Mouse (Mus musculus) adrenal gland (tissue): ENCODE results near the gene Rrp1.
"Not testable (repeated sequence)": the region's sequence is repeated elsewhere in the genome, so short reads cannot be mapped to it uniquely, and the experiment has no call there.

ENCODE experiments used
- intact Hi-C: fragments of 180-260 bp; cut with DNase I; formaldehyde crosslinking; loops from one replicate; pipeline ENCODE4 v1.15.1; 2025

The Rrp1 gene

DNA sequence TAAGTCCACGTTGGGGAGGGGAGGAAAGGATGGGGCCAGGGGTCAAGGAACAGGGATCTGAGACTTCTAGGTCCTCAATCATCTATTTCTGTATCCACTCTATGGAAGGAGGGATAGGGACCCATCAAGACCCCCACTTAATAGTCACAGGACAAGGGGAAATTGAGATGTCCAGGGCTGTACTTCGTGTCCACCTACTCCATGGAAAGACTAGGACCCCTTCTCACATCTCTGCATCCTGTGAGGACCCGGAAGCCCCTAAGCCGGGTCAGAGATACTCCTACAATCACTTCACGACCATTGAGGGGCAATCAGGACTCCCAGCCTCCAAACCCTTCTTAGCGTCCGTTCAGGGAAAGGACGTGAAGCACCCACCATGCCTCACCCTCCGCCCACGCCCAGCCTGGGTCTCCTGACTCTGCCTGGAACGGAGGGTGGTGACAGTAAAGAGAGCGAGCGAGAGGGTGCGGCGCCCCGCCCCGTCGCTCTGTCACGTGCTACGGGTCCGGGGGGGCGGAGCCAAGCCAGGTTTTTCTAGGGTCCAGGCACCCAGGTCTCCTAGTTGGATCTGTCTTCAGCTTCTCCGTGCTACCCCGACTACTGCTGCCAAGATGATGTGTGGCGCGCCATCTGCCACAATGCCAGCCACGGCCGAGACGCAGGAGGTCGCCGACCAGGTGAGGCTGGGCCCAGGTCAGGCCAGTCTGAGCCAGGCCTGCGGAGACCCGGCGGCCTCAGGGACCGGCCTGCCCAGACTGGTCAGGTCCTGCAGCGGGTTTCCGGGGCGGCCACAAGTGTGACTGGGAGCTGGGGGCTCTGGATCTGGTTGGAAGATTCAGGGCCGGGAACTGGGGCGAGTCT is 12.6 kb upstream of the Rrp1 start, which contains the start of gene Cstb:
TSS of gene Cstb (plus strand) at position 489 of the 861 bp plus-strand sequence.
- intact Hi-C loops = no loop called here

DNA sequence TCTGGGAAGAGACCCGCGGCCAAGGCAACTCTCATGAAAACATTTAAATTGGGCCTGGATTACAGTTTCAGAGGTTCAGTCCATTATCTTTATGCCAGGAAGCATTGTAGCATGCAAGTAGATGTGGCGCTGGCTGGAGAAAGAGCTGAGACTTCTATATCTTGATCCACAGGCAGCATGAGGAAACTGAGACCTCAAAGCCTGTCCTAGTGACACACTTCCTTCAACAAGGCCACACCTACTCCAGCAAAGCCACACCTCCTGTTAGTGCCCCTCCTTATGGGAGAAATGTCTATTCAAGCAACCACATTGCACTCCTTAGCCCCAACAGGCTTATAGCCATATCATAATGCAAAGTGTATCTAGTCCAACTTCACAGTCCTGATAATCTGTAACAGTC is 9.8 kb upstream of the Rrp1 start:
- intact Hi-C loops = no loop called here

DNA sequence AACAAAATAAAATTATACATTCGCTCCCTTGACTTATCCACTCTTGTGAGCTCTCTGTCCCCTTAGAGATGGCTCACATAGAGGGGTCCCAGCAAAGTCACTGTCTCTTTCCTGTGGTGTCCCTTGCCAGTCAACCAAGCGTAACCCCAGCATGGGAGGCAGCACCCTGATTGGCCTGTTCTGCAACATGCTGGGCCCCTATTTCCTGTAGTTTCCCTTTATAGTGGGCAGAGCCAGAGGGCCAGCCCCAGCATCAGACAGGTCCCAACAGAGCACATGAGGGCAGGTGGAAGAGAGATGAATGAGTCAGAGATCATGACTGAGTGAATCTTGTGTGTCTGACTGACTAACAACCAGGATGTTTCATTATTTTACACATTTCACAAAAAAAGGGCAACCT is 8.1 kb upstream of the Rrp1 start:
- intact Hi-C loops = no loop called here

DNA sequence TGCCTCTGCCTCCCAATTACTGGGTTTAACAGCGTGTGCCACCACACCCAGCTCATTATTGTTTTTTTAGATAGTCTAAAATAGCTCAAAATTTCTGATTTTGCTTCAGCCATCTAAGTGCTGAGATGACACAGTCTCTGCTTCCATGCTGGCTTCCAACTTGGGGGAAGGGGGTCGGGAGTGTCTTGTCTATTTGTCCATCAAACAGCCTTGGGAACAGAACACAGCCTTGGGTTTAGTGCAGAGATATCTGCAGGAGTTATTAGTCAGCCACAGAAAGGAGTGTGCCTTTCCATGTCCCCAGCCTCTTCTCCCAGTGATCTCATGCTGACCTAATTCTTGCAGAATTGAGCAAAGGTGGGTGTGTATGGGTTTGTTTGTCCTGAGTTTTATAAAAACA is 5.9 kb upstream of the Rrp1 start:
- intact Hi-C loops = no loop called here

DNA sequence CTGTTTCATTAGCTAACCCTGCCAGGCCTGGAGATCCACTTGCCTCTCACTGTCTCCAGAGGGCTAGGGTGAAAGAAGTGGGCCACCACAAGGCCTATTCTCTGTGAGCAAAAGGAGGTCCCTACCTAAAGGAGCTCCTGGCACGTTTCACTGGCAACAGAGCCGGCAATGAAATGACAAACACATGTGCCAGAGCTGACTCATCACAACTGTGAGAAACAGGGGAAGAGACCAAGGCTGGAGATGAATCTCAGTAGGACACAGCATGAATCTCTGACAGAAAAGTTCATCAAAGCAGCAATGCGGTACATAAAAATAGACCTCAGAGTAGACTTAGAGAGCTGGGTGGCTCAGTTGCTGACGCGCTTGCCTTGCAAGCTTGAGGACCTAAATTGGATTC is 5.0 kb upstream of the Rrp1 start:
- intact Hi-C loops = no loop called here

DNA sequence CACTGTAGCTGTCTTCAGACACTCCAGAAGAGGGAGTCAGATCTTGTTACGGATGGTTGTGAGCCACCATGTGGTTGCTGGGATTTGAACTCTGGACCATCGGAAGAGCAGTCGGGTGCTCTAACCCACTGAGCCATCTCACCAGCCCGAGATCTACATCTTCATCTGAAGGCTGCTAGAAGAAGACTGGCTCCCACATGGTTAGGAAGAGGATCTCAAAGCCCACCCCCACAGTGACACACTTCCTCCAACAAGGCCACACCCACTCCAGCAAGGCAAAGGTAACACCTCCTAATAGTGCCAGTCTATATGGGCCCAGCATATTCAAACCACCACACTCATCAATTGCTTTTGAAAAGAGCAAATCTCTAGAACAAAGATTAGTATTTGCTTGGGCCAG is 2.1 kb upstream of the Rrp1 start:
- intact Hi-C loops = not testable (repeated sequence)

DNA sequence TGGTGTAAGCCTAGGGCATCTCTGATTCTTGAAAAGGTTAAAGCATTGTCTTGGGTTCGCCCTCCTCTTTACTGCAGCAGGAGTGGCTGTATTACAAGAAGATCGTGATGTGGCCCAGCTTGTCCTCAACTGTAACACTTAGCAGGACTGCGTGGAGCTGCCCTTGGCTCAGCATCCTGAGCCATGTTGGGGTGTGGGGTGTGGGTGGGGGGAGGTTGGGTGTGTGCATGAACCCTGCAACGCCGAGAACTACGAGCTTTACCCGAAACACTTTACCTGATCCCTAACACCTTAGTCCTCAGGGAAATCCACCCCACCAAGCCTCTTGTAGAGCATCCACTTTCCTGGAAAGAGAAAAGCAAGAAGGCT is 293 bp upstream of the Rrp1 start:
- intact Hi-C loops = no loop called here

- intact Hi-C loops = no loop called here
Measured at GRCm38 (mm10) chr10:78411851-78412250, 992 bp downstream of the Rrp1 start.

DNA sequence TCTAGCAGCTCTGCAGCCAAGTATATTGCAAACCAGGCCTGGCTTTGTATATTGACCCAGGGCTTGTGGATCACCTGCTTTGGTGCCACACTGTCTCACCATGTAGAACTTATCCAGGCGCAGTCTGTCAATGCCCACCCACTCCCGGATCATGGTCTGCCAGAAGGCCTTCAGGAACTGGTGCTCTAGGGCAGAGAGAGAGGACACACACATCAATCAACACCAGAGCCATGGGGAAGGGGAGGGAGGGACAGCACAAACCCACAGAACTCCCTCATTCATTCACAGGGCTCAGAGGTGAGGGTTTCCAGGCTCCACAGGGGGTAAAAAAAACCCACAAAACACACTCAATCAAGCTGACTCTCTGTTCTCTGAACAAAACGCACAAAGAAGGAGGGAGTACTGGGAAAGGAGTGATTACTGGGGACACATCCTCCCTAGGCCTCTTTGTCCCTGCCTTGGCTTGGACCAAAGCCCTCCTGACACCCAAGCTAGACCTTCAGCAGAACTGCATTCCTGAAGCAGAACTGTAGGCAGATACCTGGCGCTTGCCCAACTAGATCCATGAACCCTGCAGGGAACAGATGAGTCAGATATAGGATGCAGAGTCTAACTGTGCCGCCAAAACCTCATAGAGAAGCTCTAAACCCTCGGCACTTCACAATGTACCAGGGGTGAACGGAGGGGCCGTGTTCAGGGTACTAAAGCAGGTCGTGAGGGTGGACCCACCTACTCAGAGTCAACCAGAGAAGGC is 3.6 kb downstream of the Rrp1 start:
- intact Hi-C loops = no loop called here

- intact Hi-C loops = no loop called here
Measured at GRCm38 (mm10) chr10:78407132-78407531, 5.7 kb downstream of the Rrp1 start.

GRCm38 (mm10) chr10:78406152-78406551 is 6.7 kb downstream of the Rrp1 start:
- intact Hi-C loops = no loop called here

- intact Hi-C loops = no loop called here
Measured at GRCm38 (mm10) chr10:78402301-78402922, 10.4 kb downstream of the Rrp1 start.

- intact Hi-C loops = no loop called here
Measured at GRCm38 (mm10) chr10:78401127-78401526, 11.7 kb downstream of the Rrp1 start.

- intact Hi-C loops = no loop called here
Measured at GRCm38 (mm10) chr10:78399090-78399657, 13.7 kb downstream of the Rrp1 start.

- intact Hi-C loops = no loop called here
Measured at GRCm38 (mm10) chr10:78396625-78396885, 16.3 kb downstream of the Rrp1 start.

GRCm38 (mm10) chr10:78395819-78396624 is 16.8 kb downstream of the Rrp1 start:
- intact Hi-C loops = no loop called here

GRCm38 (mm10) chr10:78395377-78395776 is 17.5 kb downstream of the Rrp1 start:
- intact Hi-C loops = no loop called here

DNA sequence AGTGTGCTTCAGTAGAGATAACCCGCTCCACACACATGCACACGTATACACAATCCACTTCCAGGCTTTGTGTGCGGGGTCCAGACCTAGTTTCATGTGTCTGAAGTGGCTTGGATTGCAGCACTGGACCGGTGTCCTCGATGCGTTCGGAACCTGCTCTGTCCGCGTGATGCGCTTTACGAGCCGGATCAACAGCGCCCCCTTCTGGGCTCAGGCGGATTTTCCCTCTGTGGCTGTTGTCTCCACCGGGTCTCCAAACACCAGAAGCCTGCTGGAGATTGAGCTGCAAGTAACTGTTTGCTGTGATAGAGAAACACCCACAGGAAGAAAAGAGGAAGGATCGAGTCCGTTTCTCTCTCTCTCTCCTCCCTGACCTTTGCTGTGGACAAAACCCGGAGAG is 20.8 kb downstream of the Rrp1 start:
- intact Hi-C loops = loop anchor here (1.0 kb wide), 1 partner anchor 113 kb away; no protein-coding TSS in a partner anchor

DNA sequence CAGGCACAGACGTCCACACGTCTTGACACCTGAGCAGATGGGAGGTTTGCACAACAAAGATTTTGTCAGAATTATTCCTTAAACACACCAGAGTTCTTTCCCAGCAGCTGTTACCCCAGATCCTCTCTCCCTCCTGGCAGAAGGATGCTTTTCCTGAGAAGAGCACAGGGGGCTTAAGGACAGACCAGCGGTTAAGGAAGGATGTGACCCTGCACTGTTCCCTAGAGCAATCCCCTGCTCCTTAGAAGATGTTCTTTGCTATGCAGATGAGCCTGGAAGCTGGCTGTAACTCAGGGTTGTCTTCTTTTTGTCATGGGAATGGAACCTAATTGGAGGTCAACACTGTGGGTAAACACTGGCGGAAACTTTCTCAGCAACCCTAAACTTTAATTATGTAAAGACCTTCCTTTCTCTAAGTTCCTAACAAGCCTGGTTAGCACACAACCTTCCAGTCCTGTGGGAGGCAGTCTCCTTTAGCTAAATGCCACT is 21.8 kb downstream of the Rrp1 start:
- intact Hi-C loops = no loop called here

GRCm38 (mm10) chr10:78388216-78388980 is 24.4 kb downstream of the Rrp1 start:
- intact Hi-C loops = loop anchor here (2.0 kb wide), 1 partner anchor 110 kb away; no protein-coding TSS in a partner anchor
